Mouse (Mus musculus) kidney, adult 11 months (tissue): ENCODE data around the gene Olfr1410.

Experiments
- DNase-seq: peaks from one replicate; pipeline ENCODE4 v3.0.0; 2022

The Olfr1410 gene

GRCm38 (mm10) chr1:92641514-92642272 is 36.1 kb downstream of the Olfr1410 start, which contains the start of gene Cops9:
Cops9 (minus strand) TSS chr1:92641985.
- DNase-seq: peak; percentile 86

DNA sequence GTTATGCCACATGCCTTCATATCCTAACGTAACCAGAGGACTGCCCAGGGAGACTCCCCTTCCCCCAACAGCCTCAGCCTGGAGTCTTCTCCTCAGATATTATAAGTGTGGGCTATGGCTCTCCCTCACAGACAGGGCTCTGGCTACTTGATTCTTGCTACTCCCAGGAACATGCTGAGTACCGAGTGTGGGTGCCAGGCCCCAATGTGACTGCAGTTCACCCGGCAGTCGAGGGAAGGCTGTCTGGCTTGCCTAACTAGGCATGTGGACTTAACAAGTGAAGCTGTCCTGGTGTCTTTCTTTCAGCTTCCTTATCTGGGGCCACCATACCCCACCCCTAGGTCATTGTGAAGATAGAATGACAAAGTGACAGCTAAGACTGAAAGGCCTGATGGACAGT is 38.1 kb downstream of the Olfr1410 start:
- no peak for DNase-seq

DNA sequence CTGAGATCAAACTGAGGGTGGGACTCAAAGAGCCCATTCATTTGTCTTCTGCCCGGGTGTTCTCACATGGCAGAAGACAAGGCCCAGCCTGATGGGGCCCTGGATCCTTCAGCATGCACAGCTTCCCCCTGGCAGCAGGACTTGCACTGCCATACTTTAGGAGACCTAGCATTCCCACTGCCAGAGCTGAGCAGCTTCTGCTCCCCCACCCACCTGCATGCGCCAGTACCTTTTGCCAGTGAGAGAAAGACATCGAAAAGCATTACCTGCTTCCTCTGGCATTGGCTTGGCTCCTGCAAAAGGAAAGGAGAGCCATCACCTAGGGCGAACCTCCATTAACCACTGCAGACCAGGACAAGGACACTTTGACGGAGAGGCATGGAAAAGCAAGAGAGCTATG is 39.3 kb downstream of the Olfr1410 start:
- DNase-seq: no peak

DNA sequence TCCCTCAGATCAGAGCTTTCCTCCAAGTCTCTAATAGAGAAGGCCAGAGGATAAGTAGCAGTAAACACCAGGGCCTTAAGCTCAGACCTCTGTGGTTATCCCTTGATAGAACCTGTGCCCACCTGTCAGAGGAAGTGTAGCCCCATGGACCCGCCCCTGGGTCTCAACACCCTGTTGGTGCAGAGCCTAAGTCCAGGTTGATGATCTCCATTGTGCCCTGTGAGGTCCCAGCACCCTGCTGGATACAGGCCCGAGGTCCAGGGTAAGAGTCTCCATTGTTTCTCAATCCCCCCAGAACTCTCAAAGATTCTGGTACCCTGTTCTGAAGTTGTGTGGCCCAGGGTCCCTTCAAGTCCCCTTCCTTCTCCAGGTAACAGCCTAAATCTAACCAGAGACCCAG is 40.5 kb downstream of the Olfr1410 start:
- DNase-seq: no peak

- DNase-seq: no peak
These were observed 41.0 kb downstream of the Olfr1410 start for GRCm38 (mm10) chr1:92646601-92647000.

DNA sequence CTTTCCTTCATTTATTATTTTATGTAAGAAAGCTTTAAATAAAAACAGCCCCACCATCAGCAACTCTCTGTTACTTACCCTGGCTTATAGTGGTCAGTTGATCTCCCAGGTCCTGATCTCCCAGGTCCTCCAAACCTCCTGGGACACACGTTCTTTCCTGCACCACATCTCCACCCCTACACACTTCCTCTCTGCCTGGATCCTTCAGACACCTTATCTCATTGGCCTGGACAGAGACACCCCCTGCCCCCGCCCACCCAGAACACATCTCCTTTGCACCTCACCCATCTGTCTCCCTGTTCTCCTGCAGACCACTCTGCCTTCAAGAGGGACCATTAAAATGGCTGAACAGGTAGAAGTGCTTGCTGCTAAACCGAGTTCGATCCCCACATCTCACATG is 41.4 kb downstream of the Olfr1410 start:
- DNase-seq: no peak

DNA sequence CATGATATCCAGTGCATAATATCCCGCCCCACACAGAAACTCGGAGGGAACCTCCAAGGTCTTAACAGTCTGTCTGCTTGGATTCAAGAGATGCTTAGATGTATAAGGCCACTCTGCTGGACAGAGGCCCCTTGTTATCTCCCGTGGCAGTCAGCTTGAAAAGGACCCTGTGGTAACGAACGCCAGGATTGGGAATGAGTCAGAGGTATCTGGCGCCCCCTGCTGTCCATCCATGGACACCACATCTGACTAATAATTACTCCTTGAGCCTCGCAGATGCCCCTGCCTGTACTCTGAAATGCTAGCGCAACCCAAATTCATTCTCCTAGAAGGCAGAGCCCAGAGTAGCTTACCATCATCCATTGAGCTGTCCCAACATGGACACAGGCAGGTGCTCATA is 42.2 kb downstream of the Olfr1410 start:
- DNase-seq: peak; percentile 33

DNA sequence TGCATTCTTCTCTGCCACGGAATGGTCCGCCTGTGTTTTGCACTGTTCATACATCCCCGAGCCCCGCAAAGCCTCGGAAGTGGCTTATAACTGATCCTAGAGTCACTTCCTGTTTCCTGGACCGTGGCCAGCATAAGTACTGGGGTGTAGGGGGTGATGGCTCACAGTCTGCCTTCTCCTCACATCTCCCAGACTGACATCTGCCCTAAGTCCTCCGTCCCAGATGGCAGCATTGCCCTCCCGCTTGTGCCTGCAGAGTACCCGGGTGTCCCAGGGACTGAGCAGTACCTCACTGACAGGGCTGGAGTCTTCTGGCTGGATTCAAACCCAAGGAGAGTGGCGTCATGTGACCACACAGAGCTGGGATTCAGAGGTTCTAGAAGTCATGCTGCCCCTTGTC is 42.6 kb downstream of the Olfr1410 start:
- no peak for DNase-seq

- peak; percentile 44 for DNase-seq
These were observed 43.1 kb downstream of the Olfr1410 start, which contains the start of gene Otos for GRCm38 (mm10) chr1:92648673-92649072. Otos (minus strand) TSS chr1:92648841.

GRCm38 (mm10) chr1:92651467-92651866 is 45.9 kb downstream of the Olfr1410 start:
- DNase-seq: no peak

DNA sequence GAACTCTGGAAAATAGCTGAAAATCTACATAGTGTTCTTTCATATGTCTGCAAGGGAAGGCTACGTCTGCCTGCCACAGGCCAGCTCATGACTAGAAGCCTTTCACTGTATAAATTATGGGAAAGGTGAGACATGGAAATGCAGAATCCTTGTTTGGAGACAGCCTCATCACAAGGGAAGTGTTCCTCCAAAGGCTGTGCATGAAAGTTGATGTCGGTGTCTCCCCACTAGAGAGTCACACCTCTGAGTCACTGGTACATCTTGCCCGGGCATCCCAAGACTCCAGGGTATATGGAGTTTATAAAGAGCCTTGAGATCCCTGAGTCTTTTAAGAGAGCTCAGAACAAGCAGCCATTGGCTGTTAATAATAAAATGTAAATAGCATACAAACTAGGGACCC is 47.6 kb downstream of the Olfr1410 start:
- DNase-seq: no peak

GRCm38 (mm10) chr1:92654676-92655075 is 49.1 kb downstream of the Olfr1410 start:
- DNase-seq: no peak

GRCm38 (mm10) chr1:92657025-92657820 is 51.6 kb downstream of the Olfr1410 start:
- DNase-seq: no peak

GRCm38 (mm10) chr1:92659392-92659791 is 53.8 kb downstream of the Olfr1410 start:
- DNase-seq: no peak
